Comparison of ENCODE assay signal across 28 mouse cellular contexts in the genomic region with DNA sequence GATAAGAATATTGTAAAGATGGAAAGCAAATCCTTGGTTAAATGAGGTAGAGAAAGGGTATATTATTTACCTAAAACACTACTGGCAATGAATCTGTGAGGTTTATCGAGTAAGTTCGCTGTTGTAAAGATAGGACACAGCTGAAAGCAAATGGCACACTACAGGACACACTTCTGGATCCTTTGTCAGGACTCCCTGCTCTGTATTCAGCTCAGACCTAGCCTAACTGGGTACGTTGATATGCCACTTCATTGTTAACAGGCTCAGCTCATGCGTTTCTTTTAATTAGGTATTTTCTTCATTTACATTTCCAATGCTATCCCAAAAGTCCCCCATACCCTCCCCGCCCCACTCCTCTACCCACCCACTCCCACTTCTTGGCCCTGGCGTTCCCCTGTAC.
DNase-seq lines count a peak whose midpoint lies in the region; ATAC-seq and TF ChIP-seq lines count a peak whose summit lies in the region.
"Had no signal": no experiment of that assay in that cellular context is flagged by ENCODE, and none has a peak within 500 bp of the region (broad histone marks: within the 10 kb centered on the region; RNA-seq: fewer than 3 reads in every experiment).

No protein-coding gene starts in this region.

- no peak overlapping the region for H3K4me2 ChIP-seq in embryonic facial prominence, embryonic 13.5 days
- H3K4me2 ChIP-seq in heart, embryonic 12.5 days = no peak overlapping the region
- H3K4me2 ChIP-seq in heart, postnatal 0 days (ENCODE audit: low read depth, low read length) = no peak overlapping the region
- H3K4me2 ChIP-seq in forebrain, embryonic 16.5 days (ENCODE audit: low read length) = peak overlapping the region; percentile 28
- H3K4me2 ChIP-seq: hindbrain, embryonic 15.5 days; limb, embryonic 13.5 days; liver, embryonic 11.5 days; lung, embryonic 15.5 days; midbrain, embryonic 11.5 days; neural tube, embryonic 13.5 days had no signal

- H3K9ac ChIP-seq in embryonic facial prominence, embryonic 13.5 days = no peak overlapping the region
- H3K9ac ChIP-seq in heart, embryonic 12.5 days = no peak overlapping the region
- H3K9ac ChIP-seq in heart, postnatal 0 days (replicated peaks; ENCODE audit: low read depth, low read length) = no peak overlapping the region
- no peak overlapping the region for H3K9ac ChIP-seq in forebrain, embryonic 16.5 days (replicated peaks; ENCODE audit: low read depth, low read length)
- H3K9ac ChIP-seq: hindbrain, embryonic 15.5 days; limb, embryonic 13.5 days; lung, embryonic 15.5 days; neural tube, embryonic 13.5 days had no signal

- no peak for TF ChIP-seq CTCF in heart, postnatal 0 days (IDR thresholded peaks at IDR 0.05; ENCODE audit: low read depth)

- H3K27me3 ChIP-seq in embryonic facial prominence, embryonic 13.5 days = no peaks in the 10 kb centered on the region
- no peaks in the 10 kb centered on the region for H3K27me3 ChIP-seq in embryonic facial prominence, embryonic 10.5 days (replicated peaks; ENCODE audit: low read depth, poor library complexity, severe bottlenecking)
- H3K27me3 ChIP-seq in heart, embryonic 12.5 days (replicated peaks) = no peaks in the 10 kb centered on the region
- no peaks in the 10 kb centered on the region for H3K27me3 ChIP-seq in heart, postnatal 0 days (ENCODE audit: control insufficient read depth, insufficient read depth, low read length)
- H3K27me3 ChIP-seq in forebrain, embryonic 16.5 days (replicated peaks; ENCODE audit: control insufficient read depth, insufficient read depth, low read length) = no peaks in the 10 kb centered on the region
- H3K27me3 ChIP-seq: CH12.LX; hindbrain, embryonic 15.5 days; limb, embryonic 13.5 days; lung, embryonic 15.5 days; neural tube, embryonic 13.5 days had no signal

- H3K4me1 ChIP-seq in embryonic facial prominence, embryonic 13.5 days = peaks cover 13% of the 10 kb centered on the region; the same call in 1 of the 2 replicates
- no peaks in the 10 kb centered on the region for H3K4me1 ChIP-seq in embryonic facial prominence, embryonic 10.5 days
- peaks cover 37% of the 10 kb centered on the region for H3K4me1 ChIP-seq in heart, embryonic 12.5 days (replicated peaks)
- peaks cover 18% of the 10 kb centered on the region; the same call in 1 of the 2 replicates for H3K4me1 ChIP-seq in heart, postnatal 0 days (ENCODE audit: control insufficient read depth, insufficient read depth)
- H3K4me1 ChIP-seq in forebrain, embryonic 16.5 days (replicated peaks; ENCODE audit: control insufficient read depth, insufficient read depth, low read length) = peaks cover 15% of the 10 kb centered on the region
- H3K4me1 ChIP-seq: hindbrain, embryonic 10.5 days had no signal

- WGBS in embryonic facial prominence, embryonic 13.5 days = 74% methylated on average over 6 of the region's 6 CpGs
- WGBS in embryonic facial prominence, embryonic 10.5 days = 89% methylated on average over 6 of the region's 6 CpGs
- WGBS in heart, embryonic 12.5 days = 85% methylated on average over 6 of the region's 6 CpGs
- WGBS in heart, postnatal 0 days = 73% methylated on average over 6 of the region's 6 CpGs
- WGBS in forebrain, embryonic 16.5 days = 32% methylated on average over 6 of the region's 6 CpGs

- no peak for TF ChIP-seq EP300 in heart, postnatal 0 days (IDR thresholded peaks at IDR 0.05; ENCODE audit: low read depth)

- H3K27ac ChIP-seq in embryonic facial prominence, embryonic 13.5 days = peak overlapping the region; percentile 69; the same call in 1 of the 2 replicates
- no peak overlapping the region for H3K27ac ChIP-seq in embryonic facial prominence, embryonic 10.5 days (replicated peaks)
- H3K27ac ChIP-seq in heart, embryonic 12.5 days (ENCODE audit: poor library complexity, severe bottlenecking) = peak overlapping the region; percentile 66
- peak overlapping the region; percentile 51 for H3K27ac ChIP-seq in heart, postnatal 0 days (ENCODE audit: low read depth)
- H3K27ac ChIP-seq in forebrain, embryonic 16.5 days (ENCODE audit: low read length) = peak overlapping the region; percentile 61; the same call in 1 of the 2 replicates
- H3K27ac ChIP-seq: hindbrain, embryonic 10.5 days; left cerebral cortex, adult 2 months; limb, embryonic 13.5 days; lung, embryonic 15.5 days; neural tube, embryonic 13.5 days had no signal

- DNase-seq in embryonic facial prominence, embryonic 10.5 days (ENCODE audit: low spot score) = no peak
- DNase-seq in heart, adult 9 months (ENCODE audit: low spot score in 2 of 2) = no peak
- no peak for DNase-seq in heart, postnatal 0 days (ENCODE audit: low spot score)
- no peak for DNase-seq in heart, postnatal 25 days (ENCODE audit: low spot score)
- no peak for DNase-seq in lung, postnatal 14 days
- DNase-seq: adrenal gland, adult 2 months; adrenal gland, postnatal 36 days; cerebellum, adult 2 months; cerebellum, postnatal 14 days; kidney, adult 11 months; kidney, postnatal 14 days; lung, postnatal 36 days; retina, postnatal 1 day; thymus, postnatal 14 days had no signal

- ATAC-seq in embryonic facial prominence, embryonic 13.5 days (ENCODE audit: insufficient number of reproducible peaks, insufficient read depth, low FRiP score, low TSS enrichment, low read depth) = no peak
- no peak for ATAC-seq in heart, embryonic 12.5 days (ENCODE audit: insufficient number of reproducible peaks, low FRiP score)
- ATAC-seq in heart, postnatal 0 days (ENCODE audit: insufficient read depth, low read depth) = no peak
- peak; percentile 69 for ATAC-seq in forebrain, embryonic 16.5 days
- ATAC-seq: activated CD4-positive, CD25-positive, alpha-beta regulatory T cell, adult 4 months; inflammation-experienced regulatory T-cells, adult 6 months had no signal

- no peaks in the 10 kb centered on the region for H3K9me3 ChIP-seq in embryonic facial prominence, embryonic 13.5 days
- no peaks in the 10 kb centered on the region for H3K9me3 ChIP-seq in embryonic facial prominence, embryonic 10.5 days
- no peaks in the 10 kb centered on the region for H3K9me3 ChIP-seq in heart, embryonic 12.5 days (replicated peaks)
- no peaks in the 10 kb centered on the region for H3K9me3 ChIP-seq in heart, postnatal 0 days (replicated peaks; ENCODE audit: control insufficient read depth, low read length)
- no peaks in the 10 kb centered on the region for H3K9me3 ChIP-seq in forebrain, embryonic 16.5 days (ENCODE audit: control insufficient read depth, low read length)
- H3K9me3 ChIP-seq: hindbrain, embryonic 10.5 days; hindbrain, embryonic 15.5 days; limb, embryonic 13.5 days; lung, embryonic 15.5 days; neural tube, embryonic 13.5 days had no signal

- intact Hi-C loops in heart, postnatal 25 days (cut with DNase I) = no loop called here

- H3K36me3 ChIP-seq in embryonic facial prominence, embryonic 13.5 days = peaks cover 31% of the 10 kb centered on the region
- H3K36me3 ChIP-seq in embryonic facial prominence, embryonic 10.5 days (replicated peaks) = peaks cover 86% of the 10 kb centered on the region
- 0 out of 2 replicates have a peak, but pooled peaks cover 4% of the 10 kb centered on the region for H3K36me3 ChIP-seq in heart, embryonic 12.5 days
- H3K36me3 ChIP-seq in heart, postnatal 0 days (replicated peaks; ENCODE audit: control insufficient read depth, insufficient read depth, low read length) = 0 out of 2 replicates have a peak, but pooled peaks cover 4% of the 10 kb centered on the region
- peaks cover 2% of the 10 kb centered on the region; the same call in 1 of the 2 replicates for H3K36me3 ChIP-seq in forebrain, embryonic 16.5 days (ENCODE audit: control insufficient read depth, insufficient read depth)

- no peak overlapping the region for H3K4me3 ChIP-seq in embryonic facial prominence, embryonic 13.5 days
- H3K4me3 ChIP-seq in embryonic facial prominence, embryonic 10.5 days = no peak overlapping the region
- no peak overlapping the region for H3K4me3 ChIP-seq in heart, embryonic 12.5 days
- H3K4me3 ChIP-seq in heart, postnatal 0 days (ENCODE audit: low read depth, low read length) = no peak overlapping the region
- no peak overlapping the region for H3K4me3 ChIP-seq in forebrain, embryonic 16.5 days (replicated peaks; ENCODE audit: low read length)
- H3K4me3 ChIP-seq: hindbrain, embryonic 10.5 days; hindbrain, embryonic 15.5 days; limb, embryonic 13.5 days; lung, embryonic 15.5 days; neural tube, embryonic 13.5 days had no signal
